Mouse (Mus musculus): ENCODE data around the gene Elp4. TPM values are rescaled to one million over a fixed set of nuclear protein-coding genes. Genes with fewer than 3 reads are reported as not detected.

Gene Elp4
- total RNA-seq, 2 experiments from 2014 or later = 9.2 to 34.8 TPM

DNA sequence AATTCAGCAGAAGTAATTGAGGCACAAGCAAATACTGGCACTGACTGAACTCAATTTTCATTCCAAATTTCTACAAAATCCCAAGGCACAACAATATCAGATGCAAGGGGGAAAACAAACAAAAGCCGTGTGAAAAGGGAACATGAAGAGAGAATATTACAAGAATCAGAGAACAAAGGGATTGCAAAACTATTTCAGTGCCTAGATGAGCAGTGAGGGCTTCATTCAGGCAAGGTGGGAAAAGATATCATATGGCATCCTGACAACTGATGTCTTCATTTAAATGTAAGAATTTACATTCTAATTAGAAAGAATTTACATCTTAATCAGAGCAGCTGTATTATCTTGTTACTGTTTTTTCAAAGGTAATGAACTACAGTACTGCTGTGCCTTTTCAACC is 150.9 kb downstream of the Elp4 start:
- ATAC-seq (replicated peaks; ENCODE audit: low FRiP score, poor library complexity, severe bottlenecking) = no peak

DNA sequence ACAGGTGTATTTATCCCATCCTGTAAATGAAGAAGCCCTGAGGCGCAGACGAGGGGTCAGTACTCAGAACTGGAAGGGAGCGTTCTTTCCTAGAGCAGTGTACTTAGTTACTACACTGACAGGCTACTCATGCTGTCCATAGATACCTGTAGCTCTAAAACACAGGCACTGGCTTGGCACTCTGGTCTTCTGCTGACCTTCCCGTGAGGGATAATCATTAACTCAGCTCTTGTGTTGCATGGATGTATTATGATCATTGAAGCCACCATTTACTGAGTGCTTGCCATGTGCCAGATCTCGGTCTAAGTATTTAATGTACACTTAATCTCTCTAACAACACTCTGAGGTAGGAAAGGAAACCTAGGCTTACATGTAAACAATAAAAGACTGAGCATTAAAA is 155.3 kb downstream of the Elp4 start:
- no peak for ATAC-seq (replicated peaks; ENCODE audit: low FRiP score, poor library complexity, severe bottlenecking)

DNA sequence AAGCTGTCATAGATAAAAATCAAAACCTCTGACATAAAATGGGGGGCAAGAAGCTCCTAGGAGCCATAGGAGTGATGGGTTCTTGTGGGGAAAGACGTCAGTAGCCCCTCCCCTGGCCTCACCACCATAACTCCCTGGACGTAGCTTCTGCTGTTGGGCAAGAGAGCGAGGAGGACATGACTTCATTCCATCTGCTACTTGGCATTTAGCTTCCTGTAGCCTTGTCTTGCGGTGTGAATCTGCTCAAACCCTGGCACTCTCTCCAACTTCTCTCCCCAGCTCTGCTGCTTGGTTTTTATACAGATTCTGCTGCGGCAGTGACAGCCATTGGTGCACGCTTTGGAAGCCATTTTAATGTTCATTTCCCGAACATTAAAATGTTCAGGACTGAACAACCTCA is 157.5 kb downstream of the Elp4 start:
- ATAC-seq (replicated peaks; ENCODE audit: low FRiP score, poor library complexity, severe bottlenecking) = no peak

DNA sequence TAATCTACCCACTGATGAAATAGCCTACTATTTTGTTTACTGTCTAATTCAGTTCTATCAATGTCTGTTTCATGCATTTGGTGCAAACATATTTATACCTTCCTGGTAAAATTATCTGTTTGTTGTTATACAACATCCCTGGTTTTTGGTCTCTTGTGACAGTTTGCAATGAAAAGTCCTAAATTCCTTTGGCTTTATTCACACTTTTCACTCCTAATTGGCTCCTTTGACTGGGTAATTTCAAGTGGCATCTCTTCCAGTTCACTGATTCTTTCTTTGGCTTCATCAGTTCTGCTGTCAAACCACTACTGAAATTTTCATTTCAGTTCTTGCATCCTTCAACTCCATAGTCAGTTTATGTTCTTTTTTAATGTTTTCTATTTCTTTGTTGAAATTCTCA is 168.2 kb downstream of the Elp4 start:
- no peak for ATAC-seq (replicated peaks; ENCODE audit: low FRiP score, poor library complexity, severe bottlenecking)

DNA sequence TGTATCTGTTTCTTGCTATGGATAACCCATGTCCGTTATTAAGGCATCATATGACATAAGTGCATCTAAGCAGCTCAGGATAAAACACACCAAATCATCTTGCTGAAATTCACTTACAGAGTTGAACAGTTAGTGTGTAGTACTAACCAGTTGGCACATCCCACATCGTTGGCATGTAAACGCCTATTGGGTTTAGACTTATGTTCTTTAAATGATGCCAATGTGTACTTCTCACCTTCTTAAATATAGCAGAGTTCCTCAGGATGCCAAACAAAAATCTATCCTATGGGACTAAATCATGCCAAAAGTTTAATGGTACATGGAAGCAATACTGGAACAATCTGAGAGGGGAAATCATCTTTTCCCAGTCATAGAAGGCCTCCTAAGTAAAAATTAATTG is 173.7 kb downstream of the Elp4 start:
- ATAC-seq (replicated peaks; ENCODE audit: low FRiP score, poor library complexity, severe bottlenecking) = no peak

DNA sequence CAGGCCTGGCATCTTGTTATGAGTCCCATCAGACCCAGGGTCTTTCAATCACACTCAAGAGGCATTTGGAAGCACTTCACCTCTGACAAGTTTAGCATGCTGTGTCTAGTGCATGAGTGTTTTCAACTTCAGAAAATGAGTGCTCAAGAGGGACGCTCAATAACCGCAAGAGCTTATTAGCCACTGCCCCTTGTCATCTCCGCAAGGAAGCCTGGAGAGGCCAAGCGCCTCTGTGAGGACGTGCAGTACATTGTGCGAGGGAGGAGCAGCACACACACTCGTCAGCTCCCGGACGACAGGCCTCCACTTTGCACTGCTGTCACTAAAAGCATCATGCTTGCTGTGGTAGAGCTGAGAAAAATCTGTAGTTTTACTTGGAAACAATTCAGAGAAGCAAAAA is 177.7 kb downstream of the Elp4 start:
- ATAC-seq (replicated peaks; ENCODE audit: low FRiP score, poor library complexity, severe bottlenecking) = no peak

DNA sequence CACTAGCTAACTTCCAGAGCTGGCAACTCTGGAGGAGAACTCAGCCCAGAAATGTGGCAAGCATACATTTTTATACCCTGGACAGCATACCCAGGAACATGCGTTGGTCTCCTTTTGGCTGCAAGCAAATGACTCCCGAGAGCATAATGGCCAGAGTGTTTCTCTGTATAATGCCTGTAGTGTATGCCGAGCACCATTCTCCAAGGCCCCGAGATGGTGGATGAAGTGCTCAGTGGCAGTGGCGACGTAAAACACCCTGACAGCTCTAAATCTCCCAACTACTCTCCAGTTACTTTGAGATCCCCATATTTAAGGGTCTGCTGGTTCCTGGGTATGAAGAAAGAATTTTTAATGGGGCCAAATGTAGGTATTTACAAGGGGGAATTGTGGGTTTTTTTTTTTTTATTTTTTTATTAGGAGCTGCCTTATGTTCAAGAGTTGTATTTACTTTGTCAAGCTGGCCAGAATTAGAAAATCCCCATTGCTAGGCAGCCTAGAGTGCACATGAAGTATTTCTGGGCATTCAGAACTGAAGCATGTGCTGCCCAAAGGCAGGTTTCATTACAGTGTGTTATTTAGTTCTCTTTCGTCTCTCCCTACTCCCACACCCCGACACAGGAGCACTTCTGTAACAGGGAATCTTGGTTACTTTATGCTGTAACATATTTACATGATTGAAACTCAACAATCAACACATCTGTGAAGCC is 188.8 kb downstream of the Elp4 start:
- ATAC-seq (replicated peaks; ENCODE audit: low FRiP score, poor library complexity, severe bottlenecking) = no peak

DNA sequence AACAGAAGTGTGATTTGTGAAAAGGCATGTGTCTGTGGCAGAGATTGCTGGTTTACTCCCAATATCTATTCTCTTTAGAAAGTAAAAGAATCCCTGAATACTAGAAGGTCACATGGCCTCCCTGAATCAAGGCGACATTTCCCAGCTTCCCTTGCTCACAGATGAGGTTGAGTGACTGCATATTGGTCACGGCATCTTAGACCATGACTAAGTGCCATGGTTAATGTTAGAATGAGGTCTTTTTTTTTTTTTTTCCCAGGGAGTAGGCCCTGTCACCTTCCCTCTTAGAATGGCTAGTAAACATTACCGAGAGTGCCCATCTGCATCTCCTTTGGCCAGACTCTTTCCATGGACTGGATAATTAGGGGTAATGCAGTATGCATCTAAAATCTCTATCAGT is 193.9 kb downstream of the Elp4 start:
- ATAC-seq (replicated peaks; ENCODE audit: low FRiP score, poor library complexity, severe bottlenecking) = no peak

DNA sequence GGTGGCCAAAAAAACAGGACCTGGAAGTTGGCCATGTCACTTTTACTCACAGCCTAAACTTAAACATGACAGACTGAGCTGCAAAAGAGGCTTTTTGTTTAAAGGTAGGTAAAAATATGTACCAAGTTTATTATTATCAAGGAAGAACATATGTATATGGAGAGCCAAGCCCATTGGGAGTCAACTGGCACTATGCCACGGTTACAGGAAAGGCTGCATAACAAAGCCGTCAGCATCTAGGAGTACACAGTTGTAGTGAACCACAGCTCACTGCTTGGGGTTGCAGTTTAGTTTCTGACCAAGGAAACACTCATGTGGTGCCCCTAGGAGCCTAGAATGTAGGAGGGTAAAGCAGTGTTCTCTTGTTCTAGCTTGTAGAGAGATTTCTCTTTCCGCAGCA is 195.2 kb downstream of the Elp4 start:
- ATAC-seq (replicated peaks; ENCODE audit: low FRiP score, poor library complexity, severe bottlenecking) = peak; percentile 63; the same call in 1 of the 2 replicates

DNA sequence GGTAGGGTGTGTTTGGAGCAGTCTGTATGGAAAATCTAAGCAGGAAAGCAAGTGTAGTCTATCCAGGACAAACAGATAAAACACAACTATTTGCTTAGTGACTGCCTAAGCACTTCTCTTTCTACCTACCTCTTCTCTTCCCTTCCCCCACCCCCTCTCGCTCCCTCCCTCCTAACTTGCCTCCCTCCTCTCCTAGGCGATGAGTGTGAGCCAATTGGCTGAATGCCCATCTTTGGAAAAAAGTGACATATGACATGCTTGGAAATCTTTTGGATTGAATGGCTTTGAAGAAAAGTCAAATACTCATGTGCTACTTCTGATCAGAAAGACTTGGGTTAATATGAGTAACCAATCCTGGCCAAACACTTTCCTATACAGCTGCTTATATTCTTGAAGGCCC is 199.0 kb downstream of the Elp4 start:
- ATAC-seq (replicated peaks; ENCODE audit: low FRiP score, poor library complexity, severe bottlenecking) = no peak

DNA sequence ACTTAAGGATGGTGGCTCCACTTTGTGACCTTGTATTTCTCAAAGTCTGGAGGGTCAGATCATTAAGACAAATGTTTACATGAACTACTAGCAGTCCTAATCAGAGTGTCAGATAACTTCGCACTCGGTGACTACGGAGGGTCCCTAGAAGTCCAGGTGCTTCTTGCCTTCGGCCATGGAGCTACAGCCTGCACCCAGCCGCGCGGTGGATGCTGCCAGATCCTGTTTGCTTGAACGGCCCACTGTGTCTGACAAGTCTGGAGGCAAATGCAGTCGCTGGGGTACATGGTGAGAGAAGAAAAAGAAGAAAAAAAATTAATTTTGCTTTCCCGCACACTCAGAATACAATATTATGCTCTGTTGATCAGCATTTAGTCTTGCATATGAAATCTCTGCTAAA is 201.8 kb downstream of the Elp4 start:
- ATAC-seq (replicated peaks; ENCODE audit: low FRiP score, poor library complexity, severe bottlenecking) = no peak

DNA sequence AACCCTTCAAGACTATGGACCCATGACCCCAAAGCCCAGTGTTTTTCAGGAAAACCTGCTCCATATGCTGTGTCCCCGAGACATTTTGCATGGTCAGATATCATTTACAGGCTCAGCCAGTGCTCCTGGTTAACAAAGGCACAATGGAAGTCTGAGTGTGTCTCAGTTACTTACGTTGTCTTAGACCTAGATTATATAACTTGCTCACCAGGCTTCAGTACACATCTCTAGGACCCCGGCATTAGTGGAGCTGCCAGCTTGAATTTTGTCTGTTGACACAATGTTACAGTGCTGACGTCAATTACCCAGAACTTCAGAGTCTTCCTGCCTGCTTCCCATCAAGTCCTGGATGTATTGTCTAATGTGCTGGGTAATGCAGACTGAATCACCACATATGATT is 202.6 kb downstream of the Elp4 start:
- no peak for ATAC-seq (replicated peaks; ENCODE audit: low FRiP score, poor library complexity, severe bottlenecking)

DNA sequence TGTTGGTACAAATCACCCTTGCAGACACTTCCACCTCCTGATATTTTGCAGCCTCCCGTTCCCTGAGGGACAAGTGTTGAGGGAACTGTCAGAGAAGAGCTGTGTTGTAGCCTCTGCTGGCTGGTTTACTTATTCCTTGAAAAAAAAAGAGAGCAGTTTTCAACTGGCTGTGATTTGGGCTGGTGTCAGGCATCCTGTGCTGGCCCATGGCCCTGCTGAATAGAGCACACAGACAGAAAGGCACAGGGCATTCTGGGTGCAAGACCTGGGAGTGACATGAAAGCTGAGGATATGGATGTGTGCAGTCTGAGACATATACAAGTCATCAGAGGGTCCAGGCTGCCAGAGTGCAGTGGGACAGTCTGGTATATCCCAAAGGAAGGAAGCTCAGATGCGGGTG is 205.7 kb downstream of the Elp4 start:
- ATAC-seq (replicated peaks; ENCODE audit: low FRiP score, poor library complexity, severe bottlenecking) = no peak

DNA sequence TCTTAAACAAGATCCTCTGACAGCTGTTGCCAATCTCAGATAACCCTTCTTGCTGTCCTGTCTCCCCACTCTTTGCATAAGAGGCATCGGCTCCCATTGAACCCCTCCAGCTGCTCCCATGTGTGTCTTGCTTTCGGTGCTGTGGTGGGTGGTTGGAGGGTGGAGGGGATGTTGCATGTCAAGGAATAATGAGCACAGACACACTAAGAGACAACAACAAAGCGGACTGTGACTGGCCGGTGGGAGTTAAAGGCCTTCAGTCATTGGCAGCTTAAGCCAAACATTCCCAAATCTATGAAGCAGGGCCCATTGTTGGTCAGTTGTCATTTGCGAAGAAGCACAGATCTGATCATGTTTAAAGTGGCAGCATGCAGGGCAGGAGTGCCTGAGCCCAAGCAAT is 206.6 kb downstream of the Elp4 start:
- no peak for ATAC-seq (replicated peaks; ENCODE audit: low FRiP score, poor library complexity, severe bottlenecking)

DNA sequence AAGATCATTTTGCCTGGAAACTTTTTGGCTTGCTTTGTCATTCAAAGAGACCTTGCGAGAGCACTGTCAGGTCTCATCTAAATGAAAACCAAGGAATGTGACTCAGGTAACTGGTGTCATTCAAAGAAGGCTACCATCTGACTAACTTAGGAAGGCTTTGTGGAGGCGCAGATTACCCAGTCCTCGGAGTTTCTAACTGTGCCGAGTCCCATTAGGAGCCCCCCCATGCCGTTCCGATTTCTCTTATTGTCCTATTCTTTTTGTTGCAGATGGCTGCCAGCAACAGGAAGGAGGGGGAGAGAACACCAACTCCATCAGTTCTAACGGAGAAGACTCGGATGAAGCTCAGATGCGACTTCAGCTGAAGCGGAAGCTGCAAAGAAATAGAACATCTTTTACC is 213.1 kb downstream of the Elp4 start:
- no peak for ATAC-seq (replicated peaks; ENCODE audit: low FRiP score, poor library complexity, severe bottlenecking)

DNA sequence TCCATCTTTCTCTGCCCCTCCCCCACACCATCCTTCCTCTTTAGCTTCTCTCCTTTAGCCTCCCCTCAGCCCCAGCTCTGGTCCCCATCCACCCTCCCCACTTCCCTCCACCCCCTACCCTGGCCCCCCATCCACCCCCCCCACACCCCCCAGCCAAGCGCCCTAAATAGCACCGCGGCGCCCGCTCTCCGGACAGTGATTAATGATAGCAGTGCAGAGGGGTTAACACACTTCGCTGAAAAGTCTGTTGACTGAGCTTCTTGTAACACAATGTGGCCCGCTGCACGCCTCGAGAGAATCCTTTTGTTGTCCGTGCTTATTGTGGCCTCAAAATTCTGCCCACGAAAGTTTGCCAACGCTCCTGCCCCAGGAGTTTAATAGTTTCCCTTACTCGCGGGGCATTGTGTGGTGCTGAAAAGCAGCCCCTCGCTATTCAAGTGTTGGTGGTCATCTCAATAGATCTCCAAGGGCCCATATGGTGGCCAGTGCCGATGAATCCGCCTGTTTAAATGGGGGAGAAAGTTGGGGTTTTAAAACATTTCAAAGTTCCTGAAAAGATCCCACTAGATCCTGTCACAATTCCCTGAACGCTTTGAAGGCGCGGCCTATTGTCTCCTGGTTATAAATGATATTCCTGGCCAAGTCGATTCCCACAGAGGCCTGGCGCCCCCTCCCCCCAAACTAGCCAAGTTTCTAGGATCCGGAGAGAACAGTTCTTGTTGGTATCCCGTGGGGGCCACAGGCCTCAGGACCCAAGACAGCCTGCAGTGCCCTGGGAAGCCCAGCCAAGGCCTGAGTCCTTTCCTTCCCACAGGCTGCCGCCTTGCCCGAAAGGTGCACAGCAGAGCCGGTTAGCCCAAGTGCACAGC is 214.4 kb downstream of the Elp4 start:
- ATAC-seq (replicated peaks; ENCODE audit: low FRiP score, poor library complexity, severe bottlenecking) = no peak

DNA sequence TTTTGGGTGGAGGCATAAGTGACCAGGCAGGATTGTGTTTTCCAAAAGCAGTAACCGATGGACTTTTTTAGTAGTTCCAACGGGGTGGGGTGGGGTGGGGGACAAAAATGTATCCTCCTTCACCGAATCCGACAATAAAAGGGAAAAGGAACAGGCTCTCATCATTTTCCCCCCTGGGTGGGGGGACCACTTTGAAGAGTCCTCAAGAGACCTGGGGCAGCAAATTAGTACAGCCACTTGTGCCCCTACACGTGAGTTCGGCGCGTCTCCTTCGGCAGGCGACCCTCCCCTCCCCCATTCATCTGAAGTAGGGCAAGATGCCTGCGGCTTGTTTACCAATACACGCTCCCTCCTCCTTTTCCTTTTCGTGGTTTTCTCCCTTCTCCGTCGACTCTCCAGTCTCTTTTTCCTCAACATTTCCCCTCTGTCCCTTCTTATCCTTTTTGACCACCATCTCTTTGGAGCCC is 215.0 kb downstream of the Elp4 start:
- no peak for ATAC-seq (replicated peaks; ENCODE audit: low FRiP score, poor library complexity, severe bottlenecking)

DNA sequence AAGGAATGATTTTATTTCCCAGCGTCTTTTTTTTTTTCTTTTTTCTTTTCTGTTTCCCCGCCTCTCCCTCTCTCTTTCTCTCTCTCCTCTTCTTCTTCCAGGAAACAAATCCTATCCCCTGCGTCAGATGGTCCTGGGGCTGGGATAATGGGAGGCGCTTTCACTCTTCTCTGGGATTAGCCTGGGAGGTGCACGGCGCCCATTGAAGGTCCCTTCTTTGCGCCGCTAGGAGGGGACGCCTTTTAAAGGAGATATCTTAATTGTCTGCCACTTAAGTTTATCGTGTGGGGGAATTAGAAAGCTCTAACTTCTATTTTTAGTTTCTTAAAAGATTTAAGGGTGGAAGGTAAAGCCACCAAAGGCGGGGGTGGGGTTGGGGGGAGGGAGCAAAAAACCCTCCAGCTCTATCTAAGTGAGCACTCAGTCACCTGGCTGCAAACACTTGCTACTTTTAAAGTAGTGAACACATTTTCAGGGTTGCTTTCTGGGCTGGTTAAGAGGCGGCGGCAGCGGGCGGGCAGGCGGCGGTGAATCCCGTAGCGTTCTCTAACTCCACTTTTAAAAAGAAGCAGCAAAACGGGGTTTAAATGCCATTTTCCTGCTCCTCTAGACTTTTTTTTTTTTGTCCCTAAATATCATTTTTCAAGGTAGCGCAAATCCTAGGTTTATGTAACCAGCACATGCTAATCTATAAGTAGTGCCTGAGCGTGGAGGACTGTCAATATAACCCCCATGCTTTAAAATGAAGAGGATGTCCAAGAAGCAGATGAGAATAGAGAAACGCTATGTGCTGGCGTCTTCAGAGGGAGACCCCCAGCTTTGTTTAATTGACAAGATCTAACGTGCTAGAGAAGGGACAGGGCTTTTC is 215.7 kb downstream of the Elp4 start:
- no peak for ATAC-seq (replicated peaks; ENCODE audit: low FRiP score, poor library complexity, severe bottlenecking)

DNA sequence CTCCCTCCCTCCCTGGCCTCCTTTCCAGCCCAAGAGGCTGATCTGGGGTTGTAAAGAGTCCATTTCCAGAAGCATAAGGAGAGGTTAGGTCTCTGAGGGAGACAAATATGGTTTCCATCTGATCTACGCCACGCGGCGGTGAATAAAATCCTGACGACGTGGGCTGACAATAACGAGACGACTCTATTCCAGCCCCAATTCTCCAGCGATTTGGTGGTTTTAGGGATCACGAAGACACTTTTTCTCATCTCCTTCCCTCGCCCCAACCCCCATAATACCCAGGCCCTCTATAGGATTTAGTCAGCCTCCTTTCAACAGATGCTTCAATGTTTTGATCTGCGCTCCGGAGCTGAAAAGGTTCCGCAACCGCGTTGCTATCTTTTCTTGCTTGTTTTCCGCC is 216.4 kb downstream of the Elp4 start:
- ATAC-seq (replicated peaks; ENCODE audit: low FRiP score, poor library complexity, severe bottlenecking) = no peak

DNA sequence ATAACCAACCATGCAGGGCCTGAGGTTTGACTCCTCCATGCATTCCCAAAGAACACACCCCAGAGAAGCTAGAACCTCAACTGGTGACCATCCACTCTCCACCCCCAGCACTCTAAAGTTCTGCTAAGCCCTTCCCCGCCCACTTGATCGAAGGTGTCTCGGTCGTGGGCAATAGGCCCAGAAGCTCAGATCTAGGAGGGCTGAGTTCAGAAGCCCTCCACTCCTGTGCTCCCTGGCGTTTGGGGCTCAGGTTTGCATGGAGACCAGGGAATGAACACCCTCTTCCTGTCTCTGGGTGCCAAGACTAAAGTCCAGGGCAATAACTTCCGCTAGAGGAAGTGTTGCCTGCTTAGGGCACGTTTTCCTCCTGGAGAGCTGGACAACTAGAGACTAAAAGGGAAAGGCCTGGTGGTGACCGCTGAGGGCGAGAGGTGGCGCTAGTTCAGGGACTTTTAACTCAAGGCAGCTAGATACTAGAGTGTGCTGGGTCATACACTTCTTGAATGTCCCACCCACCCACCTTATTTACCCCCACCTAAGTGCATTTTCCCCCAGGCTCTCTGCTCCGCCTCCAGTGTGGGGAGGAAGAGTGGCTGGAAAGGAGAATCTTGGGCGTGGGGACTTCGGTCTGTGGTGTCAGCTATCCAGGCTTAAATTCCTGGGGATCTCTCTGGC is 216.9 kb downstream of the Elp4 start:
- no peak for ATAC-seq (replicated peaks; ENCODE audit: low FRiP score, poor library complexity, severe bottlenecking)
